Mouse (Mus musculus): ENCODE measurements at regions not wholly inside any gene's neighbourhood (a gene's known extent, or its start where the extent isn't known, plus 50 kb on each side); places are given as distances from the start of the nearest gene placed in this dataset.
A peak's percentile ranks its signal among the peaks of the same experiment; 100 is the strongest.

- Histone ChIP-seq H3K4me2 (ENCODE audit: low read length) (no peak overlapping the region), H3K9ac (ENCODE audit: low read length) (no peak overlapping the region), H3K4me1 (replicated peaks; ENCODE audit: control insufficient read depth, insufficient read depth, low read length) (no peaks in the 10 kb centered on the region), H3K36me3 (ENCODE audit: control insufficient read depth, insufficient read depth, low read length) (no peaks in the 10 kb centered on the region), H3K4me3 (ENCODE audit: low read depth, low read length) (no peak overlapping the region), H3K27me3 (replicated peaks; ENCODE audit: control insufficient read depth, insufficient read depth, low read length) (peaks cover 46% of the 10 kb centered on the region), H3K9me3 (ENCODE audit: control insufficient read depth, low read length) (no peaks in the 10 kb centered on the region), H3K27ac (ENCODE audit: low read depth) (no peak overlapping the region)
- WGBS, result 10% methylated on average over 11 of the region's 11 CpGs
- ATAC-seq (replicated peaks; ENCODE audit: low FRiP score, low TSS enrichment, low read depth), result no peak
- DNase-seq (ENCODE audit: low spot score), result no peak
Observed at GRCm38 (mm10) chr2:172739041-172739491, 189.7 kb downstream of the Tfap2c start.

- Histone ChIP-seq H3K4me3 (ENCODE audit: low read depth, low read length) (no peak overlapping the region), H3K27ac (ENCODE audit: low read depth) (no peak overlapping the region), H3K4me1 (replicated peaks; ENCODE audit: control insufficient read depth, insufficient read depth, low read length) (no peaks in the 10 kb centered on the region), H3K4me2 (ENCODE audit: low read length) (no peak overlapping the region), H3K27me3 (replicated peaks; ENCODE audit: control insufficient read depth, insufficient read depth, low read length) (peaks cover 41% of the 10 kb centered on the region), H3K9ac (ENCODE audit: low read length) (no peak overlapping the region), H3K9me3 (ENCODE audit: control insufficient read depth, low read length) (no peaks in the 10 kb centered on the region), H3K36me3 (ENCODE audit: control insufficient read depth, insufficient read depth, low read length) (no peaks in the 10 kb centered on the region)
- WGBS, result 18% methylated on average over 19 of the region's 19 CpGs
- no peak for DNase-seq (ENCODE audit: low spot score)
- ATAC-seq (replicated peaks; ENCODE audit: low FRiP score, low TSS enrichment, low read depth), result no peak
Observed at GRCm38 (mm10) chr2:172739529-172739928, 190.1 kb downstream of the Tfap2c start.

- no peak for ATAC-seq (replicated peaks; ENCODE audit: low FRiP score, low TSS enrichment, low read depth)
- WGBS, result 79% methylated on average over 11 of the region's 11 CpGs
Observed at GRCm38 (mm10) chr2:172751364-172751763, 188.8 kb downstream of the Bmp7 start.

GRCm38 (mm10) chr2:172755686-172756471 is 184.2 kb downstream of the Bmp7 start:
- WGBS, result 62% methylated on average over 15 of the region's 15 CpGs

More at GRCm38 (mm10) chr2:172751364-172751763, 188.8 kb downstream of the Bmp7 start:
- Histone ChIP-seq H3K27me3 (replicated peaks; ENCODE audit: control insufficient read depth, insufficient read depth, low read length) (peaks cover 12% of the 10 kb centered on the region; the same call in 1 of the 2 replicates), H3K27ac (ENCODE audit: low read depth) (no peak overlapping the region), H3K9me3 (ENCODE audit: control insufficient read depth, low read length) (no peaks in the 10 kb centered on the region), H3K4me1 (replicated peaks; ENCODE audit: control insufficient read depth, insufficient read depth, low read length) (no peaks in the 10 kb centered on the region), H3K36me3 (ENCODE audit: control insufficient read depth, insufficient read depth, low read length) (no peaks in the 10 kb centered on the region), H3K9ac (ENCODE audit: low read length) (no peak overlapping the region), H3K4me2 (ENCODE audit: low read length) (no peak overlapping the region), H3K4me3 (ENCODE audit: low read depth, low read length) (no peak overlapping the region)
- no peak for DNase-seq (ENCODE audit: low spot score)

GRCm38 (mm10) chr2:172756472-172756860 is 183.7 kb downstream of the Bmp7 start:
- Histone ChIP-seq H3K27me3 (replicated peaks; ENCODE audit: control insufficient read depth, insufficient read depth, low read length) (peaks cover 34% of the 10 kb centered on the region; the same call in 1 of the 2 replicates), H3K4me2 (ENCODE audit: low read length) (no peak overlapping the region), H3K4me1 (replicated peaks; ENCODE audit: control insufficient read depth, insufficient read depth, low read length) (no peaks in the 10 kb centered on the region), H3K36me3 (ENCODE audit: control insufficient read depth, insufficient read depth, low read length) (no peaks in the 10 kb centered on the region), H3K27ac (ENCODE audit: low read depth) (no peak overlapping the region), H3K9ac (ENCODE audit: low read length) (no peak overlapping the region), H3K9me3 (ENCODE audit: control insufficient read depth, low read length) (no peaks in the 10 kb centered on the region), H3K4me3 (ENCODE audit: low read depth, low read length) (no peak overlapping the region)
- 29% methylated on average over 8 of the region's 8 CpGs for WGBS
- DNase-seq (ENCODE audit: low spot score) (no peak), ATAC-seq (replicated peaks; ENCODE audit: low FRiP score, low TSS enrichment, low read depth) (no peak)

More at GRCm38 (mm10) chr2:172755686-172756471, 184.2 kb downstream of the Bmp7 start:
- ATAC-seq (replicated peaks; ENCODE audit: low FRiP score, low TSS enrichment, low read depth) (no peak), DNase-seq (ENCODE audit: low spot score) (no peak)
- H3K27ac ChIP-seq (ENCODE audit: low read depth), result no peak overlapping the region
- no peak overlapping the region for H3K9ac ChIP-seq (ENCODE audit: low read length)
- H3K4me1 ChIP-seq (replicated peaks; ENCODE audit: control insufficient read depth, insufficient read depth, low read length), result no peaks in the 10 kb centered on the region
- peaks cover 34% of the 10 kb centered on the region; the same call in 1 of the 2 replicates for H3K27me3 ChIP-seq (replicated peaks; ENCODE audit: control insufficient read depth, insufficient read depth, low read length)
- no peak overlapping the region for H3K4me2 ChIP-seq (ENCODE audit: low read length)
- no peak overlapping the region for H3K4me3 ChIP-seq (ENCODE audit: low read depth, low read length)
- H3K9me3 ChIP-seq (ENCODE audit: control insufficient read depth, low read length), result no peaks in the 10 kb centered on the region
- no peaks in the 10 kb centered on the region for H3K36me3 ChIP-seq (ENCODE audit: control insufficient read depth, insufficient read depth, low read length)

- Histone ChIP-seq H3K4me1 (replicated peaks; ENCODE audit: control insufficient read depth, insufficient read depth, low read length) (no peaks in the 10 kb centered on the region), H3K36me3 (ENCODE audit: control insufficient read depth, insufficient read depth, low read length) (no peaks in the 10 kb centered on the region), H3K27me3 (replicated peaks; ENCODE audit: control insufficient read depth, insufficient read depth, low read length) (peaks cover 27% of the 10 kb centered on the region; the same call in 1 of the 2 replicates), H3K9me3 (ENCODE audit: control insufficient read depth, low read length) (no peaks in the 10 kb centered on the region), H3K4me3 (ENCODE audit: low read depth, low read length) (no peak overlapping the region), H3K9ac (ENCODE audit: low read length) (no peak overlapping the region), H3K27ac (ENCODE audit: low read depth) (no peak overlapping the region), H3K4me2 (ENCODE audit: low read length) (no peak overlapping the region)
- 15% methylated on average over 9 of the region's 9 CpGs for WGBS
- ATAC-seq (replicated peaks; ENCODE audit: low FRiP score, low TSS enrichment, low read depth) (no peak), DNase-seq (ENCODE audit: low spot score) (peak; percentile 67)
Observed at GRCm38 (mm10) chr2:172758497-172758896, 181.6 kb downstream of the Bmp7 start.

GRCm38 (mm10) chr2:172765260-172765659 is 174.9 kb downstream of the Bmp7 start:
- no peaks in the 10 kb centered on the region for H3K36me3 ChIP-seq (ENCODE audit: control insufficient read depth, insufficient read depth, low read length)
- no peaks in the 10 kb centered on the region for H3K4me1 ChIP-seq (replicated peaks; ENCODE audit: control insufficient read depth, insufficient read depth, low read length)
- H3K4me2 ChIP-seq (ENCODE audit: low read length), result no peak overlapping the region
- no peak for ATAC-seq (replicated peaks; ENCODE audit: low FRiP score, low TSS enrichment, low read depth)
- H3K9me3 ChIP-seq (ENCODE audit: control insufficient read depth, low read length), result no peaks in the 10 kb centered on the region
- no peak for DNase-seq (ENCODE audit: low spot score)
- H3K27ac ChIP-seq (ENCODE audit: low read depth), result no peak overlapping the region
- no peak overlapping the region for H3K9ac ChIP-seq (ENCODE audit: low read length)
- WGBS, result 86% methylated on average over 2 of the region's 2 CpGs
- H3K27me3 ChIP-seq (replicated peaks; ENCODE audit: control insufficient read depth, insufficient read depth, low read length), result no peaks in the 10 kb centered on the region
- no peak overlapping the region for H3K4me3 ChIP-seq (ENCODE audit: low read depth, low read length)

- no peak overlapping the region for H3K4me2 ChIP-seq (ENCODE audit: low read length)
- no peak overlapping the region for H3K27ac ChIP-seq (ENCODE audit: low read depth)
- no peak overlapping the region for H3K4me3 ChIP-seq (ENCODE audit: low read depth, low read length)
- no peaks in the 10 kb centered on the region for H3K9me3 ChIP-seq (ENCODE audit: control insufficient read depth, low read length)
- no peaks in the 10 kb centered on the region for H3K4me1 ChIP-seq (replicated peaks; ENCODE audit: control insufficient read depth, insufficient read depth, low read length)
- no peaks in the 10 kb centered on the region for H3K27me3 ChIP-seq (replicated peaks; ENCODE audit: control insufficient read depth, insufficient read depth, low read length)
- ATAC-seq (replicated peaks; ENCODE audit: low FRiP score, low TSS enrichment, low read depth), result no peak
- DNase-seq (ENCODE audit: low spot score), result no peak
- 61% methylated on average over 7 of the region's 7 CpGs for WGBS
- H3K9ac ChIP-seq (ENCODE audit: low read length), result no peak overlapping the region
- no peaks in the 10 kb centered on the region for H3K36me3 ChIP-seq (ENCODE audit: control insufficient read depth, insufficient read depth, low read length)
Observed at GRCm38 (mm10) chr2:172766403-172766802, 173.7 kb downstream of the Bmp7 start.

- Histone ChIP-seq H3K4me2 (ENCODE audit: low read length) (no peak overlapping the region), H3K27ac (ENCODE audit: low read depth) (no peak overlapping the region), H3K9me3 (ENCODE audit: control insufficient read depth, low read length) (no peaks in the 10 kb centered on the region), H3K9ac (ENCODE audit: low read length) (no peak overlapping the region), H3K36me3 (ENCODE audit: control insufficient read depth, insufficient read depth, low read length) (no peaks in the 10 kb centered on the region), H3K4me1 (replicated peaks; ENCODE audit: control insufficient read depth, insufficient read depth, low read length) (no peaks in the 10 kb centered on the region), H3K4me3 (ENCODE audit: low read depth, low read length) (no peak overlapping the region), H3K27me3 (replicated peaks; ENCODE audit: control insufficient read depth, insufficient read depth, low read length) (no peaks in the 10 kb centered on the region)
- DNase-seq (ENCODE audit: low spot score), result no peak
- WGBS, result 73% methylated on average over 8 of the region's 8 CpGs
- no peak for ATAC-seq (replicated peaks; ENCODE audit: low FRiP score, low TSS enrichment, low read depth)
Observed at GRCm38 (mm10) chr2:172768756-172769155, 171.4 kb downstream of the Bmp7 start.

Measured in intestine, embryonic 14.5 days (tissue).